Mouse (Mus musculus) limb, embryonic 10.5 days (tissue): ENCODE data around the gene Zfp784. TPM values are rescaled to one million over a fixed set of nuclear protein-coding genes. Genes with fewer than 3 reads are reported as not detected.

ENCODE experiments used
- DNase-seq: peaks from one replicate; pipeline ENCODE4 v3.0.0-alpha.2; 2017; ENCODE audit warnings: low spot score
- H3K27ac ChIP-seq: fragments of 300-500 bp; sonication (generic); 2 replicates; pipeline ENCODE4 v1.5.1; 2016; ENCODE audit warnings: mild to moderate bottlenecking
- H3K27me3 ChIP-seq: fragments of 300-500 bp; sonication (generic); 2 replicates; pipeline ENCODE4 v1.6.1; 2016; ENCODE audit warnings: low read depth, mild to moderate bottlenecking; ENCODE audit not compliant: poor library complexity, severe bottlenecking
- H3K36me3 ChIP-seq: fragments of 300-500 bp; sonication (generic); 2 replicates; pipeline ENCODE4 v1.6.1; 2016; ENCODE audit warnings: mild to moderate bottlenecking, moderate library complexity
- H3K4me1 ChIP-seq: fragments of 300-500 bp; sonication (generic); 2 replicates; pipeline ENCODE4 v1.6.1; 2016
- H3K4me3 ChIP-seq: fragments of 300-500 bp; sonication (generic); 2 replicates; pipeline ENCODE4 v1.5.1; 2016; ENCODE audit warnings: mild to moderate bottlenecking, moderate library complexity
- H3K9me3 ChIP-seq: fragments of 300-500 bp; sonication (generic); replicated peaks from 2 replicates; pipeline ENCODE4 v1.6.1; 2016; ENCODE audit warnings: mild to moderate bottlenecking
- WGBS: fragments of 180-500 bp; shearing (Covaris S2); methylation state at CpG from one replicate; pipeline ENCODE4 v1.1.7; 2016; 5-methylcytosine and 5-hydroxymethylcytosine counted together
- polyA plus RNA-seq: library from polyadenylated mRNA; unstranded; fragments of >200 nt; fragmentation: Nextera tagmentation; extraction: Ambion mirVana; gene quantifications from 2 replicates; pipeline ENCODE4 v1.2.1, GENCODE M21; 2016

The Zfp784 gene
- polyA plus RNA-seq, 1 experiment from 2014 or later = 4.0 TPM

DNA sequence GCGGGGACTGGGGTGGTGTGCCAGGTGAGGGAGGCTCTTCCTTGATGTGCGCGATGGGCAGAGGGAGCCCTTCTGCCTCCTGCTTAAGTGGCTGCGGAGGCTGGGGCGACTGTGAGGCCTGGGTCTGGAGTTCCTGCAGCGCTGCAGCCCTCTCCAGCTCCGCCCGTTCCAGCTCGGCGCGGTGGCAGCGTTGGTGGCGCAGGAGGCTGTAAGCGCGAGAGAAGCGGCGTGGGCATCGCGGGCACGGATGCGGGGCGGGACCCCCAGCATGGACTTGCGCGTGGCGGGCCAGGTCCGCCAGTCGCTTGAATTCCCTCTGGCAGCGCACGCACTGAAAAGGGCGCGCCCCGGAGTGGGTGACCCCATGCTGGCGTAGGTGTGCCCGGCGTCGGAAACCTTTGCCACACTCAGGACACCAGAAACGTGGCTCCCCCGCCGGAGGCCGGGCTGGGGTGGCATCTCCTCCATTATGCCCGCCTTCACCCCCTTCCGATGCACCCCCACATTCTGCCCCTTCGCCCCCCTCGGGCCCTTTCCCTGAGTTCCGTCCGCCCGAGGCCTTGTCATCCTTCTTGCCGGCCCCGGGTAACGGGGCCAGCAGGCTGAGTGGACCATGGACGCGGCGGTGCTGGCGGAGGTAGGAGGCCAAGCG, 44.8 kb downstream of the Zfp784 start:
- Histone ChIP-seq H3K36me3 (peaks cover 36% of the 10 kb centered on the region), H3K27ac (no peak overlapping the region), H3K27me3 (peaks cover 39% of the 10 kb centered on the region), H3K4me1 (peaks cover 31% of the 10 kb centered on the region), H3K4me3 (peak overlapping the region; percentile 70), H3K9me3 (peaks cover 5% of the 10 kb centered on the region; the same call in 1 of the 2 replicates)
- DNase-seq = no peak
- WGBS = 19% methylated on average over 55 of the region's 55 CpGs

DNA sequence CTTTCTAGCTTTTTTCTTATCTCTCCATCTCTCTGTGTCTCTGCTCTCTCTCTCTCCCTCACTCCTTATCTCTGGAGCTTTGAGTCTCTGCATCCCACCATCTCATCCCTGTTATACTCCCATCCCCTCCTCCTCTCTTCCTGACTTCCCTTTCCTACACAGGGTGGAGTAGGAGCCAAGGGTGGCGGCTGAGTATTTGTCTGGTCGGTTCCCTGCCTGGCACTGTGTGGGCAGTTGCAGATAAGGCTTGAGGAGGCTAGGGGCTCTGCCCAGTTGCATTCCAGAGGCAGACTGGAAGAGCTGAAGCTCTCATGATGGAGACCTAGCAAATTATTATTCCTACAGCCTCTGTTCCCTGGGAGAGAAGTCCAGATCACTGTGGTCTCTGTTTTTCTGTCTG, 50.0 kb downstream of the Zfp784 start:
- DNase-seq = no peak
- peaks cover 15% of the 10 kb centered on the region for H3K27me3 ChIP-seq
- WGBS = 73% methylated on average over 2 of the region's 2 CpGs
- H3K36me3 ChIP-seq = peaks cover 20% of the 10 kb centered on the region
- H3K9me3 ChIP-seq = 0 out of 2 replicates have a peak, but pooled peaks cover 2% of the 10 kb centered on the region
- H3K4me1 ChIP-seq = peaks cover under 1% of the 10 kb centered on the region; the same call in 1 of the 2 replicates
- no peak overlapping the region for H3K27ac ChIP-seq
- no peak overlapping the region for H3K4me3 ChIP-seq

Other genes with a start within 250 kb of the Zfp784 start
- 4.8 and 5.8 TPM in 2 replicates for gene Tmem238, start 248.8 kb downstream of the Zfp784 start, polyA plus RNA-seq
- 396 and 427 TPM in 2 replicates for gene Rpl28, start 245.6 kb downstream of the Zfp784 start, polyA plus RNA-seq
- gene Ube2s, start 225.9 kb downstream of the Zfp784 start, polyA plus RNA-seq = 500 and 550 TPM in 2 replicates
- gene Shisa7, start 193.8 kb downstream of the Zfp784 start, polyA plus RNA-seq = 0.16 and 0.18 TPM in 2 replicates
- gene Isoc2b, start 168.2 kb downstream of the Zfp784 start, polyA plus RNA-seq = 2.6 and 3.1 TPM in 2 replicates
- 0.46 and 0.64 TPM in 2 replicates for gene Isoc2a, start 161.3 kb downstream of the Zfp784 start, polyA plus RNA-seq
- gene Gm36210, start 131.9 kb downstream of the Zfp784 start, polyA plus RNA-seq = not detected in 2 replicates
- 4.2 and 5.1 TPM in 2 replicates for gene Zfp628, start 123.2 kb downstream of the Zfp784 start, polyA plus RNA-seq
- gene Nat14, start 116.4 kb downstream of the Zfp784 start, polyA plus RNA-seq = 2.8 and 4.9 TPM in 2 replicates
- 0.95 and 2.0 TPM in 2 replicates for gene Ssc5d, start 112.7 kb downstream of the Zfp784 start, polyA plus RNA-seq
- 0.10 and 0.18 TPM in 2 replicates for gene Sbk2, start 74.0 kb downstream of the Zfp784 start, polyA plus RNA-seq
- gene Sbk3, start 67.3 kb downstream of the Zfp784 start, polyA plus RNA-seq = not detected in 2 replicates
- 21.9 and 28.3 TPM in 2 replicates for gene Zfp579, start 42.3 kb downstream of the Zfp784 start, polyA plus RNA-seq
- 8.2 and 9.0 TPM in 2 replicates for gene Zfp524, start 24.0 kb downstream of the Zfp784 start, polyA plus RNA-seq
- gene Fiz1, start 23.7 kb downstream of the Zfp784 start, polyA plus RNA-seq = 64.8 and 68.3 TPM in 2 replicates
- 2.0 TPM in 1 of 2 replicates, not detected in the other for gene Gm44973, start 22.9 kb downstream of the Zfp784 start, polyA plus RNA-seq
- gene Zfp865, start 18.1 kb downstream of the Zfp784 start, polyA plus RNA-seq = 7.5 and 7.7 TPM in 2 replicates
- gene Ccdc106, start 17.9 kb downstream of the Zfp784 start, polyA plus RNA-seq = 5.5 and 9.0 TPM in 2 replicates
- gene 4632433K11Rik, start 4.3 kb downstream of the Zfp784 start, polyA plus RNA-seq = not detected in 2 replicates
- gene Zfp580, start 13.1 kb upstream of the Zfp784 start, polyA plus RNA-seq = 30.1 and 34.3 TPM in 2 replicates
- gene U2af2, start 23.7 kb upstream of the Zfp784 start, polyA plus RNA-seq = 202 and 203 TPM in 2 replicates
- gene Epn1, start 41.8 kb upstream of the Zfp784 start, polyA plus RNA-seq = 64.5 and 69.1 TPM in 2 replicates
- not detected in 2 replicates for gene Rfpl4, start 78.5 kb upstream of the Zfp784 start, polyA plus RNA-seq
- 0.20 and 0.53 TPM in 2 replicates for gene Rasl2-9, start 87.5 kb upstream of the Zfp784 start, polyA plus RNA-seq
- gene Vmn1r55, start 111.2 kb upstream of the Zfp784 start, polyA plus RNA-seq = 0.05 TPM in 1 of 2 replicates, not detected in the other
- gene Vmn1r56, start 158.3 kb upstream of the Zfp784 start, polyA plus RNA-seq = not detected in 2 replicates
- not detected in 2 replicates for gene Vmn1r57, start 180.0 kb upstream of the Zfp784 start, polyA plus RNA-seq